Mouse (Mus musculus) heart, embryonic 16.5 days (tissue): ENCODE data around the gene Capn3. TPM values are rescaled to one million over a fixed set of nuclear protein-coding genes. Genes with fewer than 3 reads are reported as not detected.

Source experiments
- ATAC-seq: fragments of 200-750 bp; cut with Nextera tagmentation; replicated peaks from 2 replicates; pipeline ENCODE4 v1.8.0; 2017; ENCODE audit warnings: moderate number of reproducible peaks; ENCODE audit not compliant: insufficient read depth, low FRiP score; ENCODE audit errors: extremely low read depth
- H3K27ac ChIP-seq: fragments of 300-500 bp; sonication (generic); 2 replicates; pipeline ENCODE4 v1.5.1; 2014; ENCODE audit warnings: mild to moderate bottlenecking, low read length, control low read depth, moderate library complexity
- H3K27me3 ChIP-seq: fragments of 300-500 bp; sonication (generic); 2 replicates; pipeline ENCODE4 v1.6.1; 2014; ENCODE audit warnings: low read length, mixed read lengths; ENCODE audit not compliant: control insufficient read depth, insufficient read depth
- H3K36me3 ChIP-seq: fragments of 300-500 bp; sonication (generic); 2 replicates; pipeline ENCODE4 v1.6.1; 2014; ENCODE audit not compliant: control insufficient read depth, insufficient read depth
- H3K4me1 ChIP-seq: fragments of 300-500 bp; sonication (generic); 2 replicates; pipeline ENCODE4 v1.6.1; 2014; ENCODE audit warnings: low read length, mixed read lengths; ENCODE audit not compliant: control insufficient read depth, insufficient read depth
- H3K4me2 ChIP-seq: fragments of 300-500 bp; sonication (generic); 2 replicates; pipeline ENCODE4 v1.6.1; 2014; ENCODE audit warnings: low read depth, mild to moderate bottlenecking, control low read depth, low read length
- H3K4me3 ChIP-seq: fragments of 300-500 bp; sonication (generic); 2 replicates; pipeline ENCODE4 v1.5.1; 2014; ENCODE audit warnings: mild to moderate bottlenecking, control low read depth, low read length
- H3K9ac ChIP-seq: fragments of 300-500 bp; sonication (generic); 2 replicates; pipeline ENCODE4 v1.6.1; 2014; ENCODE audit warnings: low read length, control low read depth
- H3K9me3 ChIP-seq: fragments of 300-500 bp; sonication (generic); replicated peaks from 2 replicates; pipeline ENCODE4 v1.6.1; 2016; ENCODE audit warnings: low read length; ENCODE audit not compliant: control insufficient read depth
- WGBS: fragments of 180-500 bp; shearing (Covaris S2); extraction: QIAGEN DNeasy Blood & Tissue Kit; methylation state at CpG from one replicate; pipeline ENCODE4 v1.1.7; 2014; 5-methylcytosine and 5-hydroxymethylcytosine counted together
- polyA plus RNA-seq: library from polyadenylated mRNA; unstranded; fragments of >200 nt; fragmentation: Nextera tagmentation; extraction: Ambion mirVana; gene quantifications from 2 replicates; pipeline ENCODE4 v1.2.1, GENCODE M21; 2015

Gene Capn3
- polyA plus RNA-seq, 1 experiment from 2014 or later = 5.8 TPM

GRCm38 (mm10) chr2:120469715-120470114 lies 13.9 kb downstream of the Capn3 start:
- ATAC-seq = no peak
- H3K9ac ChIP-seq = no peak overlapping the region
- 86% methylated on average over 10 of the region's 10 CpGs for WGBS
- H3K27ac ChIP-seq = no peak overlapping the region
- 0 out of 2 replicates have a peak, but pooled peaks cover 2% of the 10 kb centered on the region for H3K9me3 ChIP-seq
- H3K36me3 ChIP-seq = no peaks in the 10 kb centered on the region
- H3K4me2 ChIP-seq = no peak overlapping the region
- no peaks in the 10 kb centered on the region for H3K27me3 ChIP-seq
- H3K4me1 ChIP-seq = no peaks in the 10 kb centered on the region
- no peak overlapping the region for H3K4me3 ChIP-seq

DNA sequence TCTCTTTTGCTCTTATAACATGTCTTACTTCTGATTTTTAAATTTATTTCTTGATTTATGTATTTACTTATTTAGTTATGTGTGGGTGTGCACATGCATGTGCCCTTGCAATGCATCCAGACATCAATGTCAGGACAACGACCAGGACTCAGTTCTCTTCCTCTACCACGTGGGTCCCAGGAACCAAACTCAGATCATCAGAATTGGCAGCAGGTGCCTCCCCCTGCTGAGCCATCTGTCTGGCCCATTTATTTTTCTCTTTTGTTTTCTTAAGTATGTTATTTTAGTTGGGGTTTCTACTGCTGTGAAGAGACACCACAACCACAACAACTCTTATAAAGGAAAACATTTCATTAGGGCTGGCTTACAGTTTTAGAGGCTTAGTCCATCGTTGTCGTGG lies 15.0 kb downstream of the Capn3 start:
- no peak for ATAC-seq
- Histone ChIP-seq H3K9ac (no peak overlapping the region), H3K27ac (no peak overlapping the region), H3K27me3 (no peaks in the 10 kb centered on the region), H3K4me2 (no peak overlapping the region), H3K4me1 (no peaks in the 10 kb centered on the region), H3K4me3 (no peak overlapping the region), H3K9me3 (0 out of 2 replicates have a peak, but pooled peaks cover 2% of the 10 kb centered on the region), H3K36me3 (no peaks in the 10 kb centered on the region)
- 78% methylated on average over 4 of the region's 4 CpGs for WGBS

- Histone ChIP-seq H3K4me3 (no peak overlapping the region), H3K4me2 (no peak overlapping the region), H3K36me3 (no peaks in the 10 kb centered on the region), H3K27ac (no peak overlapping the region), H3K27me3 (no peaks in the 10 kb centered on the region), H3K9me3 (0 out of 2 replicates have a peak, but pooled peaks cover 2% of the 10 kb centered on the region), H3K9ac (no peak overlapping the region), H3K4me1 (no peaks in the 10 kb centered on the region)
- WGBS = 77% methylated on average over 13 of the region's 13 CpGs
- no peak for ATAC-seq
Observed at GRCm38 (mm10) chr2:120476277-120477087, 20.7 kb downstream of the Capn3 start.

DNA sequence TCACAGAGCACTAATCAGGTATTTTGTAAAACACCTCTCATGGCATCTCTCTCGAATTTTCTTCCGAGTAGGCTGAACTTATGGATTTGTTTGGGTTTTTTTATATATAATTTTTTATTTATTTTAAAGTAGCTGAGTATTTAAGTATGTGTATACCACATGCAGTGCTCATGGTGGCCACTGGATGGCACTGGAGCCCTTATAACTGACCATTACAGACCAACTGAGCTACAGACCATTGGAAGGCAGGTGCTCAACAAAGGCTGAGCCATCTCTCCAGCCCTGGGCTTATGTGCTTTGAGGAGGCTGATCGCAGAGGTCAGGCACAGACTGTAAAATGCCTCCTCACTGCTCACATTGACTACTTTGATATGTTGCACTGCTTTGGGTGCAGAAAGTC lies 22.8 kb downstream of the Capn3 start:
- Histone ChIP-seq H3K4me1 (peaks cover 15% of the 10 kb centered on the region), H3K9ac (no peak overlapping the region), H3K27me3 (no peaks in the 10 kb centered on the region), H3K4me3 (no peak overlapping the region), H3K4me2 (no peak overlapping the region), H3K36me3 (no peaks in the 10 kb centered on the region), H3K9me3 (no peaks in the 10 kb centered on the region), H3K27ac (no peak overlapping the region)
- peak; percentile 43; the same call in 1 of the 2 replicates for ATAC-seq
- 35% methylated on average over 3 of the region's 3 CpGs for WGBS

- 55% methylated on average over 8 of the region's 8 CpGs for WGBS
Observed at GRCm38 (mm10) chr2:120481921-120482320, 26.1 kb downstream of the Capn3 start.

GRCm38 (mm10) chr2:120482506-120483389 lies 26.9 kb downstream of the Capn3 start:
- no peak overlapping the region for H3K4me2 ChIP-seq
- WGBS = 56% methylated on average over 8 of the region's 8 CpGs
- H3K9ac ChIP-seq = 0 out of 2 replicates have a peak overlapping the region, but pooled peaks have one; percentile 14

More at GRCm38 (mm10) chr2:120481921-120482320, 26.1 kb downstream of the Capn3 start:
- Histone ChIP-seq H3K9ac (no peak overlapping the region), H3K4me3 (no peak overlapping the region), H3K9me3 (no peaks in the 10 kb centered on the region), H3K27me3 (no peaks in the 10 kb centered on the region), H3K27ac (no peak overlapping the region), H3K36me3 (no peaks in the 10 kb centered on the region), H3K4me2 (no peak overlapping the region), H3K4me1 (peaks cover 15% of the 10 kb centered on the region)
- no peak for ATAC-seq

GRCm38 (mm10) chr2:120484241-120484640 lies 28.4 kb downstream of the Capn3 start:
- WGBS = 83% methylated on average over 3 of the region's 3 CpGs
- Histone ChIP-seq H3K27ac (no peak overlapping the region), H3K36me3 (no peaks in the 10 kb centered on the region), H3K4me3 (no peak overlapping the region), H3K9ac (no peak overlapping the region), H3K9me3 (no peaks in the 10 kb centered on the region), H3K4me2 (no peak overlapping the region), H3K27me3 (no peaks in the 10 kb centered on the region), H3K4me1 (peaks cover 15% of the 10 kb centered on the region)
- no peak for ATAC-seq

More at GRCm38 (mm10) chr2:120482506-120483389, 26.9 kb downstream of the Capn3 start:
- ATAC-seq = peak; percentile 59; the same call in 1 of the 2 replicates
- Histone ChIP-seq H3K36me3 (no peaks in the 10 kb centered on the region), H3K4me3 (no peak overlapping the region), H3K4me1 (peaks cover 15% of the 10 kb centered on the region), H3K27ac (peak overlapping the region; percentile 69), H3K9me3 (no peaks in the 10 kb centered on the region), H3K27me3 (no peaks in the 10 kb centered on the region)

GRCm38 (mm10) chr2:120493254-120493653 lies 37.4 kb downstream of the Capn3 start:
- WGBS = 47% methylated on average over 4 of the region's 4 CpGs
- ATAC-seq = no peak

More at GRCm38 (mm10) chr2:120493254-120493653, 37.4 kb downstream of the Capn3 start:
- H3K36me3 ChIP-seq = no peaks in the 10 kb centered on the region
- H3K9ac ChIP-seq = no peak overlapping the region
- H3K4me1 ChIP-seq = peaks cover 5% of the 10 kb centered on the region; the same call in 1 of the 2 replicates
- H3K27ac ChIP-seq = no peak overlapping the region
- H3K4me2 ChIP-seq = no peak overlapping the region
- H3K4me3 ChIP-seq = no peak overlapping the region
- H3K9me3 ChIP-seq = no peaks in the 10 kb centered on the region
- no peaks in the 10 kb centered on the region for H3K27me3 ChIP-seq
